Mouse (Mus musculus): ENCODE measurements around the gene Ubald1.

Ubald1 gene

GRCm38 (mm10) chr16:4880136-4880825 lies at the start of gene Ubald1:
Gene Ubald1 (minus strand): TSS chr16:4880315.
- DNase-seq, result peak; percentile 100

- DNase-seq, result no peak
Measured at GRCm38 (mm10) chr16:4928474-4928873, 48.4 kb upstream of the Ubald1 start.

- no peak for DNase-seq
Measured at GRCm38 (mm10) chr16:4927967-4928366, 47.9 kb upstream of the Ubald1 start.

- DNase-seq, result no peak
Measured at GRCm38 (mm10) chr16:4923996-4924395, 43.9 kb upstream of the Ubald1 start.

GRCm38 (mm10) chr16:4922481-4922880 lies 42.4 kb upstream of the Ubald1 start:
- DNase-seq, result no peak

- no peak for DNase-seq
Measured at GRCm38 (mm10) chr16:4920556-4920955, 40.4 kb upstream of the Ubald1 start.

GRCm38 (mm10) chr16:4916608-4917007 lies 36.5 kb upstream of the Ubald1 start:
- DNase-seq, result no peak

- no peak for DNase-seq
Measured at GRCm38 (mm10) chr16:4915931-4916330, 35.8 kb upstream of the Ubald1 start.

GRCm38 (mm10) chr16:4913783-4914735 lies 33.9 kb upstream of the Ubald1 start:
- peak; percentile 96 for DNase-seq

- DNase-seq, result peak; percentile 56
Measured at GRCm38 (mm10) chr16:4912907-4913782, 33.0 kb upstream of the Ubald1 start.

GRCm38 (mm10) chr16:4912074-4912648 lies 32.0 kb upstream of the Ubald1 start:
- DNase-seq, result no peak

GRCm38 (mm10) chr16:4910758-4911157 lies 30.6 kb upstream of the Ubald1 start:
- no peak for DNase-seq

- peak; percentile 49 for DNase-seq
Measured at GRCm38 (mm10) chr16:4909745-4910144, 29.6 kb upstream of the Ubald1 start.

- peak; percentile 53 for DNase-seq
Measured at GRCm38 (mm10) chr16:4907972-4908371, 27.9 kb upstream of the Ubald1 start.

GRCm38 (mm10) chr16:4907386-4907785 lies 27.3 kb upstream of the Ubald1 start:
- DNase-seq, result no peak

GRCm38 (mm10) chr16:4906559-4906958 lies 26.4 kb upstream of the Ubald1 start:
- no peak for DNase-seq

GRCm38 (mm10) chr16:4905591-4905990 lies 25.5 kb upstream of the Ubald1 start:
- DNase-seq, result peak; percentile 38

- no peak for DNase-seq
Measured at GRCm38 (mm10) chr16:4904878-4905277, 24.8 kb upstream of the Ubald1 start.

- no peak for DNase-seq
Measured at GRCm38 (mm10) chr16:4903491-4904102, 23.5 kb upstream of the Ubald1 start.

GRCm38 (mm10) chr16:4902390-4902789 lies 22.3 kb upstream of the Ubald1 start:
- DNase-seq, result no peak

GRCm38 (mm10) chr16:4901167-4901566 lies 21.1 kb upstream of the Ubald1 start:
- no peak for DNase-seq

GRCm38 (mm10) chr16:4899711-4900110 lies 19.6 kb upstream of the Ubald1 start:
- DNase-seq, result no peak
